Mouse (Mus musculus) forebrain, embryonic 15.5 days (tissue): ENCODE results near the gene Wwc2. TPM values are rescaled to one million over a fixed set of nuclear protein-coding genes. Genes with fewer than 3 reads are reported as not detected.
A peak's percentile ranks its signal among the peaks of the same experiment; 100 is the strongest.

Experiments used
- ATAC-seq: fragments of 200-750 bp; cut with Nextera tagmentation; replicated peaks from 2 replicates; pipeline ENCODE4 v1.8.0; 2017; ENCODE audit warnings: mild to moderate bottlenecking, moderate TSS enrichment, moderate library complexity
- H3K27ac ChIP-seq: fragments of 300-500 bp; sonication (generic); replicated peaks from 2 replicates; pipeline ENCODE4 v1.5.1; 2015; ENCODE audit warnings: mild to moderate bottlenecking, inconsistent platforms
- H3K27me3 ChIP-seq: fragments of 300-500 bp; sonication (generic); 2 replicates; pipeline ENCODE4 v1.6.1; 2015; ENCODE audit warnings: inconsistent platforms
- H3K36me3 ChIP-seq: fragments of 300-500 bp; sonication (generic); 2 replicates; pipeline ENCODE4 v1.6.1; 2015; ENCODE audit warnings: mild to moderate bottlenecking, inconsistent platforms
- H3K4me1 ChIP-seq: fragments of 300-500 bp; sonication (generic); 2 replicates; pipeline ENCODE4 v1.6.1; 2015; ENCODE audit warnings: inconsistent platforms
- H3K4me2 ChIP-seq: fragments of 300-500 bp; sonication (generic); replicated peaks from 2 replicates; pipeline ENCODE4 v1.6.1; 2015; ENCODE audit warnings: mild to moderate bottlenecking, inconsistent platforms
- H3K4me3 ChIP-seq: fragments of 300-500 bp; sonication (generic); 2 replicates; pipeline ENCODE4 v1.5.1; 2015; ENCODE audit warnings: mild to moderate bottlenecking, inconsistent platforms
- H3K9ac ChIP-seq: fragments of 300-500 bp; sonication (generic); replicated peaks from 2 replicates; pipeline ENCODE4 v1.6.1; 2015; ENCODE audit warnings: mild to moderate bottlenecking, inconsistent platforms
- H3K9me3 ChIP-seq: fragments of 300-500 bp; sonication (generic); 2 replicates; pipeline ENCODE4 v1.6.1; 2016; ENCODE audit warnings: inconsistent platforms
- WGBS: fragments of 180-500 bp; shearing (Covaris S2); methylation state at CpG from one replicate; pipeline ENCODE4 v1.1.7; 2015; ENCODE audit warnings: mixed read lengths; 5-methylcytosine and 5-hydroxymethylcytosine counted together
- polyA plus RNA-seq: library from polyadenylated mRNA; unstranded; fragments of >200 nt; fragmentation: Nextera tagmentation; extraction: Ambion mirVana; gene quantifications from 2 replicates; pipeline ENCODE4 v1.2.1, GENCODE M21; 2015

Wwc2 gene
- polyA plus RNA-seq, 1 experiment from 2014 or later, result 4.1 TPM

DNA sequence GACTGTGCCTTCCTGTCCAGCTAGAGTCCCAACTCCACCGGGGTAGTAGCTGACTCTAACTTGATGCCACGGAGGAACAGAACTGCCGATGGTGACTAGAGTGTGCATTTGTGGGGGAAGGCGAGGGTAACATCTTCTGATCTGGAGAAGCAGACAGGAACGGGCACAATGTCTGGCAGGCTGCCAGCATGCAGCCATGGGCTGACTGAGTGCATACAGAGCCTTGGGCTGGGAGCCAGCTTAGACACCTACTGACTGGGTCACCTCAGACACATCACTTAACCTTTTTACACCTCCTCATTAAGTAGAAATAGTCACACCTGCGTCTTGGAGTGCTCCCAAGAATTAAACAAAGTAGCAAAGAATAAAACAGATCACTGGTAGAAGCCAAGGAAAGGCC is 28.7 kb downstream of the Wwc2 start:
- ATAC-seq, result peak; percentile 19; the same call in 1 of the 2 replicates
- H3K4me3 ChIP-seq, result no peak overlapping the region
- no peaks in the 10 kb centered on the region for H3K9me3 ChIP-seq
- no peaks in the 10 kb centered on the region for H3K27me3 ChIP-seq
- H3K27ac ChIP-seq, result no peak overlapping the region
- H3K4me1 ChIP-seq, result peaks cover 9% of the 10 kb centered on the region
- no peaks in the 10 kb centered on the region for H3K36me3 ChIP-seq
- H3K9ac ChIP-seq, result no peak overlapping the region
- whole genome bisulfite sequencing, result 42% methylated on average over 6 of the region's 6 CpGs
- no peak overlapping the region for H3K4me2 ChIP-seq

DNA sequence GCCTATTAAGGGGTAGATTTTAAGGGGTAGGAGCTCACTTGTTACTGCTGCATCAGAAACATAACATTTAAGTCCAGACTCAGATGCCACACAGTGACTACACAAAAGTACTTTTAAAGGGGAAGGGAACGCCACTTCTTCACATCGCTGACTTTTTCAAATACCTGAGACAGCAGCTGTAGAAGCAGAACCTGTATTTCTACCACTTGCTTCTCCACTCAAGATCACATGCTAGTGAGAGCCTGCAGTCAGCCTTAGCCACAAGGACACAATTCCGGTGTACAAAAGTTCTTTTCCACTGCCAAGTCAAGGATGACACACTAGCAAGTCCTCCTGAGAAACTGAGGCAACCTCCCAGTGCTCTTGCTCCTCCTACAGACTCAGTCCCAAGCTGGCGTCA is 33.2 kb downstream of the Wwc2 start:
- WGBS, result 88% methylated on average over 4 of the region's 4 CpGs
- Histone ChIP-seq H3K4me1 (peaks cover 8% of the 10 kb centered on the region), H3K27ac (no peak overlapping the region), H3K9ac (no peak overlapping the region), H3K4me2 (no peak overlapping the region), H3K36me3 (no peaks in the 10 kb centered on the region), H3K4me3 (no peak overlapping the region), H3K9me3 (no peaks in the 10 kb centered on the region), H3K27me3 (no peaks in the 10 kb centered on the region)
- ATAC-seq, result no peak

DNA sequence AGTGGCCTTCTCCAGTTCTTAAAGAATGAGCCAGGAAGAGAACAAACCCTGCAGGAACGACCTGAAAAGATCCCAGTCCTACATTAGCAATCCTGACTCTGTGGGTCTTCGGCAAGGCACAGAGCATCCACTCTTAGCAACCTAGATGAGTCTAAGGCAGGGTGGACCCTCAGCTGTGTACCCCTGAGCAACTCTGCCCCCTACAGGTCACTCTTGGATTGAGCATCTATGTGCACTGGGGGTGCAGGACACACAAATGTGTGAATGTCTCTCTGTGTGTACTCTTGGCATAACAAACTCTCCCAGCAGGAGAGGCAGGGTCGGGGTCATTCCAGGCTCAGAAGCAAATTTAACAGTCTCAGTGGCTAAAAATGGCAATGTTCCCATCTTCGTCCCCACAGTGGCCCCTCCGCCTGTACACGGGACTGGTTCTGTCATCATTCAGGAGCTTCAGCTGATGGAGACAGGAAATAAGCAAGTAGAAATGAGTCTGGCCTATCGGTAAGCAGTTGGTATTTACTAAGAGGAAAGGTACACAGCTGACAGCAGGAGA is 39.3 kb downstream of the Wwc2 start:
- Histone ChIP-seq H3K4me1 (peaks cover 6% of the 10 kb centered on the region; the same call in 1 of the 2 replicates), H3K4me3 (no peak overlapping the region), H3K9me3 (no peaks in the 10 kb centered on the region), H3K4me2 (no peak overlapping the region), H3K9ac (no peak overlapping the region), H3K27me3 (no peaks in the 10 kb centered on the region), H3K36me3 (no peaks in the 10 kb centered on the region), H3K27ac (no peak overlapping the region)
- ATAC-seq, result no peak
- 76% methylated on average over 7 of the region's 7 CpGs for WGBS

DNA sequence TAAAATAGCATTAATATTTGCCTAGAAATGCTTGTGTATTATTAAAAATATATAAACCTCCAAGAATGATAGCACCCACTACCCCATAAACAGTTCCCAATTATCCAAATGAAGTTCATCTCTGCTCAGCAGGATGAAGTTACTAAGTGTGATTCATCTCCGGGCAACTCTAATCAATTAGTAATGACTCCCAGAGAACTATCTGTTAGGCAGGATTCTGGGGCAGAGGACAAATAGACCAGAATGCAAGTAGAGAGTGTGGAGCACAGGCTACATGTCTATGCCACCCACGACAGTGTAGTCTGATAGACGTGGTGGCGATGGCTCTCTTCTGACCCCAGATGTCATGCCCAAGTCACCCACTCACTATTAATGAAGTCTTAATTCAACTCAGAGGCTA is 41.9 kb downstream of the Wwc2 start:
- Histone ChIP-seq H3K4me1 (peaks cover 6% of the 10 kb centered on the region; the same call in 1 of the 2 replicates), H3K9me3 (no peaks in the 10 kb centered on the region), H3K4me3 (no peak overlapping the region), H3K4me2 (no peak overlapping the region), H3K27ac (no peak overlapping the region), H3K36me3 (no peaks in the 10 kb centered on the region), H3K9ac (no peak overlapping the region), H3K27me3 (no peaks in the 10 kb centered on the region)
- 80% methylated on average over 4 of the region's 4 CpGs for WGBS
- ATAC-seq, result no peak

DNA sequence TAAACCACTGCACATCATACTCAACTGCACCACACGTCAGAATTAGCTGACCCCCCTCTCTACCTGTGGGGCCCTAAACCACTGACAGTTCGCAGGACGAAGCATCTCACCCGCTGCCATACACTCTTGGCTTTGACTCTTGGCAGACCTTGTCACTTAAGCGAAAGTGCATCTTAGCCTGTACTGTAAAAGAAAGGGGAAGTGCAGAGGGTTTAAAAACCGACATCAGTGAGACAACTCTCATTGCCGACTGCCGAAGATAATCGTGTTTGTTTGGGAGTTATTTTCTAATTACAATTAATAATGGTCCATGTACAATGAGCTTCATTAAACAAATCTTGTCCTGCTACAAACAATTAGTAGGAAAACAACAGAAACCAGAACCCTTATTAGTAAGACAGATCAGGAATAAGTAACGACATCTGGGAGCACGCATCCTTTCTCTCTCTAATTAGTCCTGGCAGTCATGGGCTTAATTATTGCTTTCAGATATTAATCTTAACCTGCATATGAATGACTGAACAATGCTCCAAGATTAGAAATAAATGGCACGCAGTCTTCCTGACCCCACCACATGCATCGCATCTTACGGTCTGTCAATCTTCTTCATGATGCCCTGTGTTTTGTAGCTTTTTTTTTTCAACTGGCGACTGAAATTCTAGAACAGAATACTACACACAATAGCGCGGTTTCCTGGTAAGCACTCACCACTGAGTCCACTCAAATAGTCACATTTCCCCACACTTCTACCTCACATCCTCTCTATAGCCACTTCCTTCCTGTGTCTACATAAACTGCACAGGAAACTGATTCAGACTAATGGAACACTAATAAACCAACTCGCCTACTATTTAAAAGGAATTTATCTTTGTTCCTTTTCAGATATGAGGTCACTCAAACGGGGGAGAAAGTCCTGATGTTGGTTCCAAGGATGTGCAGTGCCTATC is 42.8 kb downstream of the Wwc2 start:
- ATAC-seq, result no peak
- WGBS, result 34% methylated on average over 19 of the region's 19 CpGs

DNA sequence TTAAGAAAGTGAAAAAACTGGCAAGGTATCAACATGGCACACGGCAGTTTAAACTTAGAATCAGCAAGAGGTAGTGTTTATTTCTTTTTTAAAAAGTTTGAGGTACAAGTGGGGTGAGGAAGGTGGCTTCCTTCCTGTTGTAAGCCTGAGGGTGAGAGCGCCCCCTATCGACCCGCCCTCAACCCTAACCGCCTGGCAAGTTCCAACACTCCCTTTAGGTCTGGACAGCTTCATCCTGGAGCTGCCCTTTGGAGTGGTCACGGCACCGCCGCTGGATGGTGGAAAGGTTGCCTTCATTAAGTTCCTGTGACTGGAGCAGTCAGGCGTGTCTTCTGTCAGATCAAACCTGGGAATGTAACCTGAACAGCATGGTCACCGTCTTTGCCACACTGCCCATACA is 47.7 kb downstream of the Wwc2 start:
- Histone ChIP-seq H3K27me3 (no peaks in the 10 kb centered on the region), H3K27ac (no peak overlapping the region), H3K4me1 (peaks cover 6% of the 10 kb centered on the region; the same call in 1 of the 2 replicates), H3K4me2 (no peak overlapping the region), H3K9me3 (no peaks in the 10 kb centered on the region), H3K4me3 (no peak overlapping the region), H3K9ac (no peak overlapping the region), H3K36me3 (no peaks in the 10 kb centered on the region)
- ATAC-seq, result no peak
- WGBS, result 67% methylated on average over 10 of the region's 10 CpGs

More for the DNA sequence above, 42.8 kb downstream of the Wwc2 start:
- Histone ChIP-seq H3K4me3 (no peak overlapping the region), H3K36me3 (no peaks in the 10 kb centered on the region), H3K4me1 (peaks cover 6% of the 10 kb centered on the region; the same call in 1 of the 2 replicates), H3K27me3 (no peaks in the 10 kb centered on the region), H3K9me3 (no peaks in the 10 kb centered on the region), H3K4me2 (no peak overlapping the region), H3K9ac (no peak overlapping the region), H3K27ac (no peak overlapping the region)

DNA sequence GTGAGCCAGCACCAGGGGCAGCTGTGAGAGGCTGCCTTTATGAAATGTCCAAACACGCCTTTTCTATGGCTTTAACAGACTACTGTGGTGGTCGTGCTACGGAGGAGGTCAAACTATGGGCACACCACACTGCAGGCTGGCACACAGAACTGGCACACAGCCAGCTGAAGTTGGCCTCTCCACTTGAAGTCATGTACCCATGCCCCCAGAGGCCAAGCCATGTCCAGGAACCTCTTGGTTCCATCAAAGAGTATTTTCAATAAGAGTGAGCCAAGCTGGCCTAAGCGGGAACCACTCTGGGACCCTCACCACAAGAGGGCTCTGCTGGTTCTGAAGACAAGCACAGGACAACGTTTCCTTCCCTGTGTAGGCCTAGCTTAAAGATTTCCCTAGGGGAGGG is 49.7 kb downstream of the Wwc2 start:
- Histone ChIP-seq H3K4me2 (no peak overlapping the region), H3K27ac (no peak overlapping the region), H3K27me3 (no peaks in the 10 kb centered on the region), H3K9me3 (no peaks in the 10 kb centered on the region), H3K9ac (no peak overlapping the region), H3K4me3 (no peak overlapping the region), H3K36me3 (no peaks in the 10 kb centered on the region), H3K4me1 (peaks cover 9% of the 10 kb centered on the region)
- WGBS, result 58% methylated on average over 5 of the region's 5 CpGs
- ATAC-seq, result no peak; the same call in 1 of the 2 replicates

DNA sequence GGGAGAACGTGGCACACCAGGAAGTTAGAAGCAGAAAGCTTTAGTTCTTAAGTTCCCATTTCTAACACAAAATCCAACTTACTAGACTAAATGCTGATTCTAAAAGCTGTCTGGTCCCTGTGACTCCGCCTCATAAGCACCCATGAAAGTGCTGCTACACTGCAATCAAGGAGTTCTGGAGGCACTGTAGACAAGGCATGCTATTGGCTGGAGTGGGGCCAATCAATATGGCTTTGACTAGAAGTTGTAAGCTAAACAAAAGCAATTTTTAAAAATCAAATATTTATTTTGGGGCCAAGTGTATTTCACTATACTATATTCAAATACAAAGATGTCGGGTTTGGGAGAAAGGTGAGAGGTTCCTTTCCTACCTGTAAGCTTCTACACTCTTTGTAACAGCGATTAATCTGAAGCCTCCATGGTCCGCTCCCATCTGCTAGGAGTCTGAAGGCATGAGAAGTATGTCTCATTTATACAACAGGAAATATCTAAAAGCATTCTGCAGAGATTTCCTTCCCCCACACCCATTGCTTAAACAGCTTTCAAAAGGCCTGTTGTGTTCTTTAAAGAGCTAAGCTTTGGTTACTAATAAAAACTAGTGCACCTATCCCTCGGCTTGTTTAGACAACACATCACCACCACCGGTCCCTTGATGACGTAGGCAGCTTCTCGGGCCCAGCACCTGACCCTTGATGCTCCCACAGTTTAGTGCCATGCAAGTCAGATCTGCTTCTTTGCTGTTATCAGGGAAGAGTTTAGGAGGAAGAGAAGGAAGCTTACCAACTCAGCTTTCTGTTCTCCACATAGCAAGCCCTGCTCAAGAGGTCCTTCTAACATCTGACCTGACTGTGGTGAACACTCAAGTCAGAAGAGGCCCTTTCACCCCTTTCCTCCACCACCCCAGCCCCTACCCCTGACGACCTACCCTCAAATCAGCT is 50.5 kb downstream of the Wwc2 start:
- ATAC-seq, result no peak
- no peak overlapping the region for H3K27ac ChIP-seq

DNA sequence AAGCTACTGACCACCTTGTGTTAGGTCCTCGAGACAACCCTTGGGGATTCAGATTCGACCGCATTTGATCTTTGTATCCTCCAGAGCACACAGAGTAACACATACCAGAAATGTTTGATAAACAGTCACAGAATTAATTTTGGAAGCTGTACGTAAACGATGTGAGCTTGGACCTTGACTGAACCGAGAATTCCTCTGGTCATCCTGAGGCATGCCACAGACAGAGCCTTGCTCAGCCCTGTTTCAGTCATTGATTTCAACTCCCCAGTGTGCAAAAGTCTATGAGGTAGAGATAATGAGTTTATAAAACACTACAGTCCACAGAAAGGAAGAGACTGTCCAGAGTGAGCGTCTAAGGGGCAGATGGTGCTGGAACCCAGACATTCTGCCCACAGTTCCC is 51.5 kb downstream of the Wwc2 start:
- Histone ChIP-seq H3K4me3 (no peak overlapping the region), H3K27me3 (no peaks in the 10 kb centered on the region; the same call in 1 of the 2 replicates), H3K27ac (no peak overlapping the region), H3K4me1 (peaks cover 10% of the 10 kb centered on the region), H3K9ac (no peak overlapping the region), H3K36me3 (no peaks in the 10 kb centered on the region), H3K4me2 (no peak overlapping the region), H3K9me3 (no peaks in the 10 kb centered on the region)
- WGBS, result 88% methylated on average over 7 of the region's 7 CpGs
- no peak for ATAC-seq

More for the DNA sequence above, 50.5 kb downstream of the Wwc2 start:
- H3K9me3 ChIP-seq, result no peaks in the 10 kb centered on the region
- H3K4me1 ChIP-seq, result peaks cover 10% of the 10 kb centered on the region
- no peak overlapping the region for H3K9ac ChIP-seq
- no peaks in the 10 kb centered on the region for H3K36me3 ChIP-seq
- H3K4me2 ChIP-seq, result no peak overlapping the region
- no peaks in the 10 kb centered on the region; the same call in 1 of the 2 replicates for H3K27me3 ChIP-seq
- no peak overlapping the region for H3K4me3 ChIP-seq
- WGBS, result 83% methylated on average over 10 of the region's 10 CpGs

DNA sequence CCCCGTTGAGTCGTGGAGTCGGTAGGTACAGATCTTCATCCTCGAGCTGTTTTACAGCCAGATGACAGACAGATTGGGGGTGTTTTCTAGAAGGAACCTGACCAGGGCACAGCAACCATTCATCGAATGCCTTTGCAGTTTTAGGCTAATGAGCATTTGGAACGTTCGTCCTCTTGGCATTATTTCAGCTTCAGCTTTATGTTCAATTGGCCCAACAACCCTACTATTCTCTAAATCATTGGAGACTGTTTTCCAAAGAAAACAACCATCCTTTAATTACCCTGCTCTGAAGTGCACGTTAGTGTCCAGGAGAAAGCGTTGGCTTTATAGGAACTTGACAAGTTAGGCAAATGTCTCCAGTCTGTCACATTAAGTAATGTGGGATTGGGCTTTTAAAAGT is 54.3 kb downstream of the Wwc2 start:
- Histone ChIP-seq H3K9ac (no peak overlapping the region), H3K4me3 (no peak overlapping the region), H3K9me3 (no peaks in the 10 kb centered on the region), H3K36me3 (no peaks in the 10 kb centered on the region), H3K4me1 (peaks cover 20% of the 10 kb centered on the region), H3K27me3 (no peaks in the 10 kb centered on the region; the same call in 1 of the 2 replicates), H3K4me2 (no peak overlapping the region), H3K27ac (no peak overlapping the region)
- WGBS, result 11% methylated on average over 9 of the region's 9 CpGs
- ATAC-seq, result no peak

DNA sequence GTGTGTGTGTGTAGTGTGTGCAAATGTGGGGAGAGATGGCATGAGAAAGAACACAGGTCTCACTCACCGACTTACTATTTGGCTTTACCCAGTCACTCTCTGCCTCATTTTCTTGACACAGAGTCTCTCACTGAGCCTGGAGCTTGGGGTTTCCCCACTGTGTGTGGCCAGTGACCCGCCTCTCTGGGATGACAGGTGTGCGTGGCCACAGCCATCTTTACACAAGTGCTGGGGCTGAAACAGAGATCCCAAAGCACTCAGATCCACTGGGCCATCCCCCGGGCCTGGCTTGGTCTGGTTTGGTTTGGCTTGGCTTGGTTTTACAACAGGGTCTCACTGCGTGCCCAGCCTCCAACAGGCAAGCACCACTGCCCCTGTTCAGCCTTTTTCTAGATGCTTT is 55.3 kb downstream of the Wwc2 start:
- Histone ChIP-seq H3K4me3 (no peak overlapping the region), H3K4me2 (no peak overlapping the region), H3K27me3 (no peaks in the 10 kb centered on the region; the same call in 1 of the 2 replicates), H3K9me3 (no peaks in the 10 kb centered on the region), H3K9ac (no peak overlapping the region), H3K27ac (no peak overlapping the region), H3K4me1 (peaks cover 20% of the 10 kb centered on the region), H3K36me3 (no peaks in the 10 kb centered on the region)
- no peak for ATAC-seq
- 91% methylated on average over 5 of the region's 5 CpGs for WGBS
